Mouse (Mus musculus): ENCODE results near the gene Gm49387. TPM values are rescaled to one million over a fixed set of nuclear protein-coding genes. Genes with fewer than 3 reads are reported as not detected.

Gm49387 gene
- polyA plus RNA-seq, 2 experiments from 2014 or later, result not detected

DNA sequence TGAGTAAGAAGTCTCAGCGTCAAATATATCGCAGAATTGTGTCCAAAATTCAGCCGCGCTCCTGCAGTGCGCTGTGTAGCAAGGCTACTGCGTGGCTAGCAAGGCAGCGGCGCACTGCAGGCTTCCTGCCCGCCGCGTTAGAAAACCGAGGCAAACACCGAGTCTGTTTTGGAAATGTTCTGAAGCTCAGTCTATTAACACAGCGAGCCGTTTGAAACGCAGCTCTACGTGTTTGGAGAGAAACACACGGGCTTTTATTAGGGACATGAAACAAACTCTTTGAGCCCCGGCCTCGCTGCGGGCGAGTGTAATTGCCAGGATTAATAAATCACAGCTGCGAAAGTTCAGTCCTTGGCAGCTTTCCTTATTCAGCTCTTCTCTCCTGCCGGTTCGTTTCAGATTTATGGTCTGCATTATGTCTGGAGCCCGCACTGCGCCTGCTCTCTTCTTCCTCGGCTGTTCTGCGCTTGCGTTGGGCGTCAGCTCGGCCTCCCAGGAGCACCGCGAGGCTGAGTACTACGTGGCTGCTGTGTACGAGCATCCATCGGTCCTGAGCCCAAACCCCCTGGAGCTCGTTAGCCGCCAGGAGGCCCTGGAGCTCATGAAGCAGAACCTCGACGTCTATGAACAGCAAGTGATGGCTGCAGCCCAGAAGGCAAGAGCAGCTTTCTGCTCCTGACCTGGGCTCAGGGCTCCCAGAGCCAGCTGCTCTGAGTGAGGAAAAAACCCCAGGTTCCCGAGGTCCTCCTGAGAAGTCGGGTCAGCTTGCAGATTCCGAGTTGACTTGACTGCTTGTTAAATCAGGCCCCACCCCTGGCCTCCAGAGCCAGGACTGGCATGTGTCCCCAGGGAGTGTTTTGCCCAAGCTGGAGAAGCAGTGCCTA lies 21.2 kb upstream of the Gm49387 start:
- ATAC-seq, result peak; percentile 71

- ATAC-seq, result no peak
These were observed 19.8 kb upstream of the Gm49387 start for GRCm38 (mm10) chr14:31660312-31661093.

DNA sequence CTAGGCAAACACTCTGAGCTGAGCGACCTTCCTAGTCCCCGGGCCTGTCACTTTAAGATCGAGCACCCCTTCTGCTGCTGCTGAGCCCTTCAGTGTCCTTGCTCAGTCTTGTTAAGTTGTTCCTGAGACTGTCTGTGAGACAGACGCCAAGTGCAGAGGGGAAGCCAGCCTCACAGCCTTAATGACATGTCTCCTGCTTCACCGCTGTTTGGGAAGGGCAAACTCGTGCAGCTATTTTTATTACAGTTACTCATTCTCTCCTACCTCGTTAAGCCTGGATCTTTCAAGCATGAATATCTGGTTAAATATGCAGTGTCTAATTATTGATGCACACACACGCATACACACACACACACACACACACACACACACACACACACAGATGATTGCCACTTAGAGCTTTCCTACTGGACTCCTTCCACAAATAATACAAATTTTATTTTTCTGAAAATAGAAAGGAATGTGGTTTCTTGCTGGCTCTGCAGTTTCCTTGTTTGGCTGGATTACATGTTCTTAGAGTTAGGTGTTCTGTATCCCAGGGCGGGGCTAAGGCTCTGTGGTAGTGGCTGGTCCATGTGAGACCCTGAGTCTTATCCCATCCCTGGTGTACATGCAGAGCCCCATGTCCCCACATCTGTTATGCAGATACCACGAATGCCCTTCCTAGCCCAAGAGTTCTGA lies 19.0 kb upstream of the Gm49387 start:
- no peak for ATAC-seq

- no peak for ATAC-seq
These were observed 17.5 kb upstream of the Gm49387 start for GRCm38 (mm10) chr14:31658126-31658680.

DNA sequence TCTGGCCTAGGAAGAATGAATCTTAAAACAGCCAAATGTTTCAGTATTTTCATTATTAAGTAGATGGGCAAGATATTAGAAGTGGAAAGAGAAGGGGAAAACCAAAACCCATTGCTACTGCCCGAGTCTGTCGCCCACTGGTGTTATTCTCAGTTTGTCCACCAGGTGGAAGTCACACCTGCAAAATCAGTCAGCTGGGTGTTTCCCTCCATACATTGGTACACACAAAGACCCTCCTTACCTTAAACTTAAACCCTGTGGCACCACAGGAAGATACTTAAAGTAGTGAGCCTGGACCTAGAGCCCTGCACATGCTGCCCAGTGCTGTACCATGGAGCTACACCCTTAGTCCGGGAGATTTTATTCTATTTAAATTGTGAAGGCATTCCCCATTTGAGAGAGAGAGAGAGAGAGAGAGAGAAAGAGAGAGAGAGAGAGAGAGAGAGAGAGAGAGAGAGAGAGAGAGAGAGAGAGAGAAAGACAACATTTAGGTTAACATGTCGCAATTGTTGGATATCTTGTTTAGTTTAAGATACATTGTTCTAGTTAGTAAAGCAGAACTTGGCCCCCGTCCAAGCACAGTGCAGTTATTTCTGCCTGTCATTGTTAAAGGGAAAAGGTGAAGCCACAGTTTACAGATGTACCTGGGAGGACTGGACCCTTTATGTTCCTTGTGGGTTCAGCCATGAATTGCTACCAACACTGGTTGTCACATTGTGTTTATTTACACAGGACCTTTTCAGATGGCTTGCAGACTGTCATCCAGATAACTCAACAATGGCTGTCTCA lies 16.4 kb upstream of the Gm49387 start:
- ATAC-seq, result peak; percentile 68

DNA sequence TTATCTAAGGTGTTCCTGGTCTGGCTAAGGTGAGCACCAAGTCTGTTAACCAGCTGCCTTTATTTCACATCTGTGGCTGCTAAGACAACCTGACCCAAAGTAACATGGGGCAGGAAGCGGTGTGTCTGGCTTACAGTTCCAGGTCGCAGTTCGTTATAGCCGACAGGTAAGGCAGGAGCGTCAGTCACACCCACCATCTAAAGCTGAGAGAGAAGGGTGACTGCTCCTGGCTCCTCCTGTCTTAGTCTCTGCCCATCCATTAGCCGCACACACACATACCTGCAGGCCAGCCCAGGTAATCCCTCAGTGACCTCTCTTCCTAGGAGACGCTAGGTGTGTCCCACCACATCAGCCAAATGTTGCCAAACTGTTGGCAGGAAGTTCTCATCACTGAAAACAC lies 15.7 kb upstream of the Gm49387 start:
- no peak for ATAC-seq

DNA sequence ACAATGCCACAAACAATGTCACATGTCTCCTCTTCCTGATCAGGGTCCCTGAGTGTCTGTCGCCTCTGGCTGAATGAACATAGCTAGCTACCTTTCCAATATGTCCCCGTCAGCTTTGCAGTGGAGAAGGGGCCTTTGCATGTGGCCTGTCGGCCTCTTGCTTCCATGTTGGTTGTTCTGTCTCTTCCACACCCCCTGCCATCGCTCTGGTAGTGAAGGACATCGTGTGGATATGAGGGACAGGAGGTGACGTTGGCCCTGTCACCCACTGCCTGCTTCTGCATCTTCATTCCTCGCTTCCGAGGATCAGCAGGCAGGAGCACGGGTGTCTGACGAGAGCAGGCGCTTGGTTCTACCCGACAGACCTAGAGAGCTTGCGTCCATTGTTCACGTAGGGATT lies 14.7 kb upstream of the Gm49387 start:
- ATAC-seq, result no peak

DNA sequence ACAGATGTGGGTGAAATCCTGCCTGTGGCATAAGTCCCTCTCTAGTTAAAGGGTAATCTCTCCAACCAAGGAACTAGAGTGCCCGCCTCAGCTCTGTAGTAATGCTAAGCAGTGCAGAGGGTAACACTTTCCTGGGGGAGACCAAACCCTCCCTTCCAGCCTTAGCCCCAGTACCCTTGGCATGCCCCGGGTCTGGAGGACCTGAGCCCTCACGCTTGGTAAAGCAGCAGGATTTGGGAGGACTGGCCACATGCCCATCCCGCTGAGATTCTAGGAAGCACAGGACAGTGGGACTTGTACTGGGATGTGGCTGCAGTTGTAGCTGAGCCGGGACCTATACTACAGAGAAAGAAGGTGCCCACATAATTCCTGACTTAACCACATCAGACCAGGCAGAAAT lies 14.1 kb upstream of the Gm49387 start:
- no peak for ATAC-seq

DNA sequence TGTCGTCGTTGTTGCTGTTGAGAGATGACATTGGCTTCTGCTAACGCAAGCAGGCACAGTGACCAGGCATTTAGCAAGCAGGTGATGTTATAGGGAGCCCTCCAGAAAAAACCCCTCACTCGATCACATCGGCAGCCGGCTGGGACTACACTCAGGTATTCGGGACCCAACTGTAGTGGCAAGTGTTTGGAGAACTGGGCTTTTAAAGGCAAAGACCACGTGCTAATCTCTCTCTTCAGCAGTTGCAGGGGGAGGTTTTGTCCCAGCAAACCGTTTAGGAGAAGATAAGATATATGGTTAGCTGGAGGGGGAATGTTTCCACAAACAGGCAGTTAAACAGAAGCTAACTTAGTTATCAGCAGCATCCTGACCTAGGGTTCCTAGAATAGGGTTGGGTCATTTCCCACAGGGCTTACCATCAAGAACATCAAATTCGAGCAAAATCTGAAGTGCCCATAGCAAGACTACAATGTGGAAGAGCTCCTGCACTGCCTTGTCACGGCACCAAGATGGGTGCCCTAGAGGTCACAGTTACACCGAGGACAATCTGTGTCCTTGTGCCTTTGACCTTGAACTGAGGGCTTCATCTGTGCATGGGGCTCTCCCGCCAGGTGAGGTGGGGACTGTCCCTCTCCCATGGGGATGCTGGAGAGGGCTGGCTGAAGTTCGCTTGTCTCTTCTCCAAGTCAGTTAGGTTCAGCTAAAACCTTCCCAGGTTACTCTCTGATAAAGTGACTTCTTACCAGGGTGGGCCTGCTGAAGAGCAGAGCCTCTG lies 12.6 kb upstream of the Gm49387 start:
- no peak for ATAC-seq

GRCm38 (mm10) chr14:31652624-31653023 lies 11.9 kb upstream of the Gm49387 start:
- no peak for ATAC-seq

- no peak for ATAC-seq
These were observed 11.4 kb upstream of the Gm49387 start for GRCm38 (mm10) chr14:31652106-31652505.

DNA sequence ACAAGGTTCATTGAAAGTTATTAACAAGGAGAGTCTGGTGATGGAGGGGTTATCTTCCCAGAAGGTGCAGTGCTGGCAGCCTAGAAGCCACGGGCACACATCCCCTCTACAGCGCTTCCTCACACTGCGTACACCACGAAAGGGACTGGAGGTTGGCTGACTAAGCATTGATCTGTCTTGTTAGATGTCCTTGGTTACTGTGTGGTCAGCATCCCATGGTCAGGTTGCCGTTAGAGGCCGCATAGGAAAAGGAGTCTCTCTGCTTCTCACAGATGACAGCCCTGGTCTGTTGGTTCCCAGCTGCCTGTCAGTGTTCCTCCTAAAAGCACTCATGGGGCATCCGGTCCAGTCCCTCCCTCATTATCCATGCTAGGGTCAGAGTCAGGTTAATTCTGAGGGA lies 10.5 kb upstream of the Gm49387 start:
- no peak for ATAC-seq

DNA sequence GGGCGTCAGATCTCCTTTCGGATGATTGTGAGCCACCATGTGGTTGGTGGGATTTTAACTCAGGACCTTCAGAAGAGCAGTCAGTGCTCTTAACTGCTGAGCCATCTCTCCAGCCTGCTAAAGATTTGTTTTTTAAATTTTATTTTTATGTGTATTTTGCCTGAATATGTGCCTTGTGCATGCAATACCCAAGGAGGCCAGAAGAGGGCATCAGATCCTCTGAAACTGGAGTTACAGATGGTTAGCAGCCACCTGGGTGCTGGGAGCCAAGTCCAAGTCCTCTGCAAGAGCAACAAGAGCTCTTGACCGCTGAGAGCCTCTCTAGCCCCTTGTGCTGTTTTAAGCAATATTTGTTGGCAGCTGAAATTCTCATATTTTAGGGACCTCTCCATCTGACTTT lies 9.7 kb upstream of the Gm49387 start:
- ATAC-seq, result no peak

DNA sequence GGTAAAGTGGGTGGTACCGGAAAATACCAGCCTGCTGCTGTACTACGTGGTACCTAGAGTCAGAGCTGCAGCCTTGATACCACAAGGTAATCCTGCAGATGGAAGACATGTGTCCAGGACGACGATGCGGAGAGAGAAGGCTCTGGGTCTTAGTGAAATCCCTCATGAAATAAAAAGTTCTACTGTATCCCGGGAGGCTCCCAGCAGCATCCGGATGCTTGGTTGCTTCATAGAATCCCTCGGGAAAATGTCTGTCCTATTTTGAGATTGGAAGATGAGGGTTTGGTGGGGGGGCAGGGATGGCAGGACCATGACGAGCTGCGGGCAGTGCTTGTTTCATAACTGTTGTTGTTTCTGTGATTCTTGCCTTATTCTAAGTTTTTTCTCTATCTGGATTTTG lies 7.3 kb upstream of the Gm49387 start:
- no peak for ATAC-seq

GRCm38 (mm10) chr14:31645920-31646319 lies 5.2 kb upstream of the Gm49387 start:
- ATAC-seq, result no peak

GRCm38 (mm10) chr14:31644931-31645547 lies 4.4 kb upstream of the Gm49387 start:
- no peak for ATAC-seq

DNA sequence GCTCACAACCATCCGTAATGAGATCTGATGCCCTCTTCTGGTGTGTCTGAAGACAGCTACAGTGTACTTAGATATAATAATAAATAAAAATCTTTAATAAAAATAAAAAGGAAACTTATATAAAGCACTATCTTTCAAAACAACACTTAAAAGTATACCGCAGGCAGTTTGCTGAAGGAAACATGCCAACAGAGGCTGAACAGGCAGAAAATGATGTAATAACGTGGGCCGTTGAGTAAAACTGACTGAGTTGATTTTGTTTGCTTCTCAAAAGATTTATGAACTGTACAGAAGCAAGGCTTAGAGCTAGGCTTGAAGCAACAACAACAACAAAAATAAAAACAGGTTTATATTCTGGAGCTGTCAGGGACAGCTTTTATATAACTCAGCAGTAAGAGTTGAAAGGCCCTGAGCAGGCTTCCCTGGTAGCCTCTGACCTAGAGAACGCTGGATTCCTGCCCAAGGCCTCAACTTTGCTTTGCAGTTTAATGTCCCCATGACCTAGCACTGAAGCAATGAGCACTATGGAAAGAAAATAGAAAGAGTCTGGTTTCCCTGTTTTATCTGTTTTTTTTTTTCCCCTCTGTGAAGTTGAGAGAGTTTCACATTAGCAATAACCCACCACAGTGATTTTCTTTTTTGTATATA lies 3.6 kb upstream of the Gm49387 start:
- ATAC-seq, result no peak

GRCm38 (mm10) chr14:31641506-31642155 lies 953 bp upstream of the Gm49387 start:
- ATAC-seq, result no peak

DNA sequence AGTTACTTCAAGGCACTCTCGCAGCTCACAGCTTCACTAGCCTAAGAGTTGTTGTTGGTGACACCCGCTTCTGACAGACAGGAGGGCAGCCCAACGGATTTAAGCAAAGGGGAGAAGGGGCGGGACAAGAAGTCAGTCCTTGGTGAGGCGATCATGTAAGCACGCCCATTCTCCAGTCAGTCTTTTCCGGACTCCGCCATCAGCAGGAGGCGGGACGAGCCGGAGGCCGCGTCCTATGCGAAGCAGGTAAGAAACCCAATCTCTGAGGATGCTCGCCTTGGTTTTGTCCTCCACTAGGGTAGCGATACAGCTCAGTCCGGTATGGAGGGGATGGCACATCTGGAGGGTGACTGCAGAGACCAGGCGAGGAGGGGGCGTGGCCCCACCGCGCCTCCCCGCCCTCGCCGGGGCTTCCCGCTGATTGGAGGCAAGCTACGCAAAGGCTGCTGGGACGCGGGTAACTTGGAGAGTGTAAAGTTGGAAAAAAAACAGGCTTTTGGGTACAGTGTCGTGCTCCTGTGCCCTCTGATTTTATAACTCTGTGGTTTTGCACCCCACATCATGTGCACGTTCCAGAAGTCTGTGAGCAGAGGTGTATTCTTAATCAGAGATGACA lies 320 bp upstream of the Gm49387 start, which contains the start of the genes Btd and Hacl1:
Btd (plus strand) TSS at position 139 of the 616 bp plus-strand sequence.
Hacl1 (minus strand) TSS at position 397 of the 616 bp plus-strand sequence.
- ATAC-seq, result peak; percentile 94

Data from activated CD4-positive, CD25-positive, alpha-beta regulatory T cell, adult 4 months (primary cell).